Mouse (Mus musculus): ENCODE results near the gene Arhgap21. TPM values are rescaled to one million over a fixed set of nuclear protein-coding genes. Genes with fewer than 3 reads are reported as not detected.
"Not testable (repeated sequence)": the region's sequence is repeated elsewhere in the genome, so short reads cannot be mapped to it uniquely, and the experiment has no call there.

Gene Arhgap21
- total RNA-seq, 2 experiments from 2014 or later: 327 to 359 TPM

DNA sequence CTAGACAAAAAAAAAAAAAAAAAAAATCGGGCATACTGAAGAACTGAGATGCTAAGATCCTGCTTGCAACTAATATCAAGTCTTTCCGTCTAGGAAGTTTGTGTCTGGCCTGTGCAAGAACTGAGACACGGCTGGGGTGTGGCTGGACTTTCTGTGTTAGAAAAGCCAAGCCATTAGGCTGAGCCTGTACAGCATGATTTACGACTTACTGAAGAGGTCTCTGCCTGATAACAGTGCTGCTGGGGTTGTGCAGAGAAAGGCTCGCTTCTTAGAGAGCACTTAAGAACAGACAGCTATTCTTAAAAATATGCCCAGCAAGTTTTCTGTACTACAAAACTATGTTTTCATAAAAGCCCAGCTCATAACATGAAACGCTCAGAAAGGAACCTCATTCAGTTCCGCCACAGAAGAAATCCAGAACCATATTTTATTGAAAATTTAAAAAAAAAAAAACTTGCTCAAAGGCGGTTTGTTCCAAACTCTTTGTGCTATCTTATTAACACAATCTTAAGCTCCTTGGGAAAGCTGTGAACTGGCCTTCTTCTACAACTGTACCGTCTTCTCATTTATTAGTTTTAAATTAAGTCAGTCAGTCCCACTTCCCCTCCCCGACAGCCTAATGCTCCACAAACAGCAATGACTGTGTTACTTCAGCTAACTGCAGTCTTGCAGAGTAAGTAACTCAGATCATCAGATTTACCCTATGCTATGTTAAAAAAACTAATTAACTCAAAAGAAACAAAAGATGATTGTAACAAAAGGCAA is 26.1 kb downstream of the Arhgap21 start:
- no peak for DNase-seq (ENCODE audit: low spot score in 2 of 2)

DNA sequence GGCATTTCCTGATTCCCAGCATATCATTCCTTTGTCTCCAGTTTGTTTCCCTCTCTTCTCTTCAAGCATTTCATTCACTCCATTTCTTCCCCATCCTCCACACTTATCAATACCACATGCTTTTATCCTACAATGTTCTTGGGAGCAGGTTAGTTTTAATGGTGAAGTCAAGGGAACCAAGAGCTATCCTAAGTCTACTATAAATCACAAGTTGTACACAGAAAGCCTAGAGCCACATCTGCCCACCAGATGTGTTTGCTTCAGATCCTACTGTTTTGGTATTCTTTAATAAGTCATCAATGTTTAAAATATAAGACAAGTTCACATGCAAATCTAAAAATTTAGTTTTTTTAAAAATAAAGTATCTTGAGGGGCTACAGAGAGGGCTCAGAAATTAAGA is 27.6 kb downstream of the Arhgap21 start:
- no peak for DNase-seq (ENCODE audit: low spot score in 2 of 2)

DNA sequence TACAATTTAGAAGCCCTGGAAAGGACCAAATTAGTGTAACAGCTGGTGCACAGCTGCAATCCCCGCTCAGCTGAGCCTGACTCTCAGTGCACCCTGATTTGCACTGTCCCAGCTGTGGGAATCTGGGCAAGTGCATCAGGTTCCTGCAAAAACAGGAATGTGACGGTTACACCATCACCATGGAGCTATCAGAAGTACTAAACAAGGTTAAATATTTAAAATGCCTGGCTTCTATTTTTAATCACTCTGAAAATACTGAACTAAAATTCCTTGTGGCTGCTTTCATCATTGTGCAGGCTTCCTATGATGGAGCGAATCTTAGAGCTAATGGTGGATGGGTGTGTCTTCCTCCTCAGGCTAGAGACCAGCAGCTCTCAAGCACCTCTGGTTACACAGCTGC is 29.3 kb downstream of the Arhgap21 start:
- DNase-seq (ENCODE audit: low spot score in 2 of 2): no peak

DNA sequence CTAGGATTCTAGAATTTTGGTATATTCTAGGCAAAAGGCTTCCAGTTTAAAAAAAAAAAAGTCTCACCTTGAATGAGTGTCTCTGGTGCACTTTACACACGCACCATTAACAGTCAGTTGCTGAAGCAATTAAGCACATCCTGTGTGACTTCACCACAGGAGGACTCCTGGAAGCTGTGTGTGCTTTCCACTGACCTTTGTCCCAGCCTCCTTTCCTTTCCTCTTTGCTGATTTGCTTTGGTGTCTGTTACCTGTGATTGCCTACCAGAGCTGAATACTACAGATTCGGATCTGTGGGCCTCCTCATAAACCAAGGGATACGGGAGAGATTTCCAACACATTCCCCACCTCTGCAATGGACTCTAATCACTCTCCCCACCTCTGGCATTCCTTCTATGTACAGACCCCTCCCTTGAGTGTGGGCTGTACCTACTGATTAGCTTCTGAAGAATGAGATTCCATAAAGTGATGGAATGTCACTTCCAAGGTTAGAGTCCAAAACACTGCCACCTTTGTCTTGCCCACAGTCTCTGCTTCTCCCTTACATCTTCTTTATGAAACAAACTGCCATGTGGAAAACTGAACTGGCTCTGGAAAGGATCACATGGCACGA is 32.0 kb downstream of the Arhgap21 start:
- DNase-seq (ENCODE audit: low spot score in 2 of 2): no peak

DNA sequence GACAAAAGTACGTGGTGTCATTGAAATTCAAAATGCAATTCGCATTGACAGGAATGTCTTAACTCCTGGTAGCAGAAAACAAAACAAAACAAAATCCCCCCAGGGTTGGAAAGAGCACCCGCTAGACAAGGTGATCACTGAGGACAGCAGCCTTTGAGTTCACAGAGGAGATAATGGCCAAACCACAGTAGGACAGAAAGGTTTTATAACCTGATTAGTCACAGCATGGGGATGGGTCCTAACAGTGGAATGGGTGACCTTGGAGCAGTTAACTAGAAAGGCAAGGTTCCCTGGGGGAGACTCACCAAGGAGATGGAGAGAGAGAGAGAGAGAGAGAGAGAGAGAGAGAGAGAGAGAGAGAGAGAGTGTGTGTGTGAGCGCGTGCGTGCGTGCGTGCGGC is 34.3 kb downstream of the Arhgap21 start:
- no peak for DNase-seq (ENCODE audit: low spot score in 2 of 2)

DNA sequence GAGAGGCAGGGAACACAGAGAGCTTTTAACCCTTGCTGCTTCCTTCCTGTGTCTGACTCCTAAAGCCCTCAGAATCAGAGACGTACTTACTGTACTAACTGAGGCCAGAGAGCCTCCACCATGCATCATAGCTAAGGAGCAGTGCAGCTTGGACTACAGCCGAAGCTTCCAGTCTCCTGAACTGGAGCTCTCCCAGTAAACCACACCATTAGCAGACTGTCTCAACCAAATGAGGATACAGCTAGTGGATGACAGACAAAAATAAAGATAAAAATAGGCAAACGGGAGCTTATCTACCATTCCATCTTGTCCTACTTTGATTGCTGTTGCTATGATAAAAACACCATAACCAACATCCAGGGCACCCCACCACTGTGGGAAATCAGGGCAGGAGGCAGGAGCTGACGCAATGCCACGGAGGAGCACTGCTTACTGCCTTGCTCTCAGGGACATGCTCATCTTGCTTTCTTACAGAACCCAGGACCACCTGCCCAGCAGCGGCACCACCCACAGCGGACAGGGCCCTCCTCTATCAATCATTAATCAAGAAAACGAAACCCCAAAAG is 35.9 kb downstream of the Arhgap21 start:
- DNase-seq (ENCODE audit: low spot score in 2 of 2): no peak

DNA sequence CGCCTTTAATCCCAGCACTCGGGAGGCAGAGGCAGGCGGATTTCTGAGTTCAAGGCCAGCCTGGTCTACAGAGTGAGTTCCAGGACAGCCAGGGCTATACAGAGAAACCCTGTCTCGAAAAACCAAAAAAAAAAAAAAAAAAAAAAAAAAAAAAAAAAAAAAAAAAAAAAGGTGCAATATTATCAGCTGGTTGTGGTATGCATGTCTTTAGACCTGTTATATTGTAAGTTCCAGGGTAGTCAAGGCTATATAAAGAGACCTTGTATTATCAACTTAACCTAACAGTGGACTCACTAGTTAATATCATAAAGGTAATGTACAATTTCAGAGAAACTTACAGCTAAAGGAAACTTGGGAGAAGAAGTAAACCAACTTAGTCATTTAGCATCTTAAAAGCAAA is 36.9 kb downstream of the Arhgap21 start:
- not testable (repeated sequence) for DNase-seq (ENCODE audit: low spot score in 2 of 2)

DNA sequence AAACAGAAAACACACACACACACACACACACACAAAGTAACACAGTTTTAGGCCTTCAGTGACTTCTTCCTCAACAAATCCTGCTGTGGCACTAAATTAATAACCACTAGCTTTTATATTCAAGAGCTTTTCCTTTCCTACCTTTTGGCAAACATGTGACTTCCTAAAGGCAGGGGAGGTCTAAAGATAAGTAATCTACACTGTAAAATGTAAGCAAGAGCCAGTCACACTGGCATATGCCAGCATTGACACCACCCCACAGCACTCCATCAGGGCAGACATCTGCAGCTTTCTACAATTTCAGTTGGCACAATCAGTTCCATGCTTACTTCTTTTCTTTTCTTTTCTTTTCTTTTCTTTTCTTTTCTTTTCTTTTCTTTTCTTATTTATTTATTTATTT is 40.2 kb downstream of the Arhgap21 start:
- no peak for DNase-seq (ENCODE audit: low spot score in 2 of 2)

DNA sequence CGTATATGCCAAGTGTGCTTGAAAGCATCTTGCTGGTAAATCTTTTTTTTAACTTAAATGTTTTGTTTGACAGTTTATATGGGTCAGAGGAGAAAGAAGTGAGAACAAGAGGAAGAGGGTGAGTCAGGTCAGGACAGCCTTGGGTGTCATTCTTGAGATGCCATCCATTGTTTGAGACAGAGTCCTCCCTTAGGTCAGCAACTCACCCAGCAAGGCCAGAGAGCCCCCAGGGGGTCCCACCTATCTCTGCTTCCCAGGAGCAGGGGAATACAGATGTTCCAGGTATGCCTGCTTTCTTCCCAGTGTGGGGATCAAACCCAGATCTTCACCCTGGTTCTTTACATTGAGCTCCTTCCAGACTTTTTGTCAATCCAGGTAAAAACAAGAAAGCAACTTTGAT is 43.7 kb downstream of the Arhgap21 start:
- DNase-seq (ENCODE audit: low spot score in 2 of 2): no peak

DNA sequence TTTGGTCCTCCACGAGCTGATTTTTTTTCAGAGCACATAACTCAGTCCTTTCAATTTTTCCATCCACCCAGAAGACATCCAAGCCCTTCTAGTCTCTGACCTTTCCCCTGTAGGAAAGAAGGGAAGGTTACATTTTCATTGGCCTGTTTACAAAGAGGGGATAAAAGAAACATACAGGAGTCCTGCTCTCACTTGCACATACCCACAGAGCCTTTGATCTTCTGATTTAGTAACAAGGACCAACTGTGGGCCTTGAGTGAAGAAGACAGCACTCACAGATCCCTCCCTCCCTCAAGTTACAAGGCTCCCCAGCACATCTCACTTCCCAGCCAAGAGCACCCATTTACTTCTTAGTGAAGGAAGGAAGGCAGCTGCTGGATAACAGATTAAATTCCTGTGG is 46.3 kb downstream of the Arhgap21 start:
- no peak for DNase-seq (ENCODE audit: low spot score in 2 of 2)

DNA sequence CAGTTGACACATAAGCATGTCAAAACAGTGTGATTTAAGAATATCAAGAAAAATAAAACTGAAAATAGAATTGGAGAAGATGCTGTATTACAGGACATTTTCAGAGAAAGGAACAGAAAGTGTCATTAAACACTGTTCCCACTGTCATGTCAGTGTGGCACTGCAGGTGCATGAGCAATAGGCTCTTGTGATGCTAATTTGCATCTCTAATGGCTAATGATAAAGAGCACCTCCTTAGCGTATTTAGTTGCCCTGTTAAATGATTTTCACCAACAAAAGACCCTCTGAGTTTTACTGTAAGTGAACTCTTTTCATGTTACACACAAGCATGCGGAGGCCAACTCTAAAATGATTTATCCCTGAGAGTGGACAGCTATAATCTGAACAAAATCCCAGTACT is 47.1 kb downstream of the Arhgap21 start:
- no peak for DNase-seq (ENCODE audit: low spot score in 2 of 2)

DNA sequence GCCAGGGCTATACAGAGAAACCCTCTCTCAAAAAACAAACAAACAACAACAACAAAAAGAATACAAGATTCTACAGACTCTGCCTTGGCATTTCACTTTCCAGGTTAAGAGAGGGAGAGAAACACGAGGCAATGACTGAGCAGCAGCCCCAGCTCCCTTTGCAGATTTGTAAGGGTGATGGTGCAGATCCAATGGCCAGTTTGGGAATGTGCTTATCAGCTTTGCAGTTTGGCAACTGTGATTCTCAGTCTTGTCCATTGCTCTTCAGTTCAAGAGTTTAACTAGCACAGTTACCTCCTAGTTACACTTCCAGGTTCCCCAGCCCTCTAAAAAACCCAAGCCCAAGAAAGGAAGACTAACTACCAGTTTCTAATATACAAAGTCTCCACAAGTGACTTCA is 47.7 kb downstream of the Arhgap21 start:
- no peak for DNase-seq (ENCODE audit: low spot score in 2 of 2)

DNA sequence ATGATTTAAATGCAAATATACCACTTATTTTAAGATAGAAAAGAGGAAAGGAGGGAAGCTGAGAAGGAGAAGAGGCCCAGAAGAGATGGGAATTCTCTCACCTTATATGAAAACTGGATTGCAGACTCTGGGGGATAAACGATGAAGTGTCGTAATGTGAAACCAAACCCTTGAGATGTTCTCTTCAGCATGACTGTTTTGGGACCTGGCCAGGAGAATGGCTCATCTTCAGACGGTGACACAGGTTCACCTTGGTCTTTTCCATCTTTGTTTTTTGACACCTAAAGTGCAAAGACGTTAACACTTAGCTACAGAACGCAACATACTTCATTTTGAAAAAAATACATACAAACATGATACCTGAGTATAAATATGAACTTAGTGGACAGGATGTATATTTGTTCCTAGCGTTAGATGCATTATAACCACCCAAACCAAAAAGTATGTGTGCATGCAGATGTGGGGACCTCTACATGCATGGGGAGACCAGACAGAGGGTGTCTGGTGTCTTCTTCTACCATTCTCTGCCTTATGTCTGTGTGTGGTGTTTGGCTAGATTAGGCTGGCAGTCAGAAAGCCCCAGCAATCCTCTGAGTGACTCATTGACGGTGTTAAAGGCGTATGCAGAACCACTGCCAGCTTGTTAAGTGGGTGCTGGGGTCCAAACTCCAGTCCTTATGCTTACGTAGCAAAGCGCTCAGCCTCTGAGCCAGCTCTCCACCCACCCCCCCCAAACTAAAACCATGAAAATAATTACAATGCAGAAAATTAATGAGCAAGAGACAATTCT is 54.0 kb downstream of the Arhgap21 start:
- DNase-seq (ENCODE audit: low spot score in 2 of 2): no peak

DNA sequence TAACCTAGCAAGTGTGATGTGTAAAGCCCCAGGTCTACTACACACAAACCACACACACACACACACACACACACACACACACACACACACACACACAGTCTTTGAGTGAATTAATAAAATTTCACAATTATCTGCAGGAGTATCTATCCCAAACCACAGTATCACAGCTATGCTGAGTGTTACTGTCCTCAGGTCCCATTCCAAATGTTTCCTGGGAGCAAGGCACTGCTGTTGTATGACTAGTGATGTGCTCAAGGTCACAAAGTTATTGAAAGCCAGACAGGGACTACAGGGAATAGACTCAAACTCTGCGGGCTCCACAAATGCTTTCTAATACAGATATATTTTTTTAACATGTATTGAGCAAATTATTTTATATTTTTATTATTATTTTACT is 55.7 kb downstream of the Arhgap21 start:
- DNase-seq (ENCODE audit: low spot score in 2 of 2): no peak

DNA sequence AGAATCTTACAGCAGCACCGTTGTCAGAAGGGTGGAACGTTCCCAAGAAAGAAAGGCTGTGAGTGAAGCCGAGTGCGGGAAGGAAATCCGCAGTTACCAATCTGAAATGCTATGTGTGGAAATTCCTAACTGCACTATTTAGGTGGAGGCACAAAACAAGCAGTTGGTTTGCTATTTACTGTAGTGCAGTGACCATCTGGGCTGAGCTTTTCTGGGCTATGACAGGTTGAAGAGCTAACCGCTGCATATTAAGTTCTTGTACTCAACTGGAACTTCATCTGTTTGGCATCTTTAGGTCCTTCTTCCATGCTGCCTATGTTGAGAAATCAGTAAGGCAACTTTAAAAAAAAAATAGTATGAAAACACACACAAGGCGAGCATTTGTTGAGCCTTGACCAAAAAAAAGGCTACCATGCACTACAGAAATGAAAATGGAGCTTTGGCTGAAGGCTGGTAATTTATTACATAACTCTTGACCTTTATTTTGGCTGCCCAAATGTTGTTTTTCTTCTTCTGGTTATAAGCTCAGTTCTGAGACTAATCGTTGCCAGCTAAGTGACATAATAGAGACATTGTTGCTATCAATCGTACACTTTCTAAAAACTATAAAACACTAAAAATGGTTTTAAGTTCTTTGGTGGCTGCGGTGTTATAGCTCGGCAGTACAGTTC is 56.2 kb downstream of the Arhgap21 start:
- no peak for DNase-seq (ENCODE audit: low spot score in 2 of 2)

DNA sequence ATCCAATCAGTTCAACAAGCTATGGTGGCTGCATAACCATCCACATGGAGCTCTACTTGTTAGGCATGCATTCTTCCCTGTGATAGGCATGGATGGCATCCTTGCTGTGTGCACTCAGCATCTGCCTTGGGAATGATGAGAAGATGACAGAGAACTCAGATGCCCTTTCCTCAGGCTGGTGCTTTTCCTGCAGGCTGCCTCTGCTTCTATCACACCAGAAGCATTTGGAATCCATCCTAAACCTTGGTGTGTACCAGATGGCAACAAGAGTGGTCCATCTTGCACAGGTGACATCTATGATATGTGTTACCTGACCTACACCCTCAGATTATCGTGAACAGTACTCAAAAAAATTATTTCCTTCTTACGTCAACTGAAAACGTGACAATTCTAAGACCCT is 58.2 kb downstream of the Arhgap21 start:
- no peak for DNase-seq (ENCODE audit: low spot score in 2 of 2)

DNA sequence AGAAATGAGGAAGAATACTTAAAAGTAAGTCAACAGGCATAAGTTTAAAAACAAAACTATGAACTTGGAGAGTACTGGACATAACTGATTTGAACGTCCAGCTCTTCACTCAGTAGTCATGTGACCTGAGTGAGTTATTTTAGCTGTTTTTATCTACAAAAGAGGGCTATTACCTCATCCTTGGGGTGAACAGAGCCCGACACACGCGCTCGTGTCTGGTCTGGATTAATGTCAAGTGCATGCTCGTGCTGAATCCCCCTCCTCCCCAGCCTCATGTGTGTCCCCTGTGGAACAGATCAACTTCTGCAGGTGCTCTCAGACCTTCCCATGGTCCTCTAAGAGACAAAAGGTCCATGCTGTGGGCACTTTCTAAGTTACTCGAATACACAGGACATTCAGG is 59.3 kb downstream of the Arhgap21 start:
- no peak for DNase-seq (ENCODE audit: low spot score in 2 of 2)

DNA sequence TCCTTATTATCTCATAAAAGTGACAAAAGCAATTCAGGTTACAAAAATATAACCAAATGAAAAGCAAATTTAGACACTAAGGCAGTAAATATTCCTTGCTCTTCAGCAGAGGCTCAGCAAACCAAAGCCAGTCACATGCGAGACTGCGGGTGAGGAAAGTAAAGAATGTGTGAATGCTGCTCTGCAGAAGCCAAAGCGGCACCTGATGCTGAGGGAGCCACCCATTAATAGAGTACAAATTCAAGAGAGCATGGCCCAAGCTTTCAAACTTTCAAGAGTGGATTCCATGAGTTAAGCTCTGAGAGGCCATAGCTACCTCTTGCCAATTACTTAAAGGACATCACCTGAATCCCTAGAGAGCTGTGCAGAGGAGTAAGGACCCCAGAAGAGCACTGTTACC is 61.4 kb downstream of the Arhgap21 start:
- DNase-seq (ENCODE audit: low spot score in 2 of 2): no peak

DNA sequence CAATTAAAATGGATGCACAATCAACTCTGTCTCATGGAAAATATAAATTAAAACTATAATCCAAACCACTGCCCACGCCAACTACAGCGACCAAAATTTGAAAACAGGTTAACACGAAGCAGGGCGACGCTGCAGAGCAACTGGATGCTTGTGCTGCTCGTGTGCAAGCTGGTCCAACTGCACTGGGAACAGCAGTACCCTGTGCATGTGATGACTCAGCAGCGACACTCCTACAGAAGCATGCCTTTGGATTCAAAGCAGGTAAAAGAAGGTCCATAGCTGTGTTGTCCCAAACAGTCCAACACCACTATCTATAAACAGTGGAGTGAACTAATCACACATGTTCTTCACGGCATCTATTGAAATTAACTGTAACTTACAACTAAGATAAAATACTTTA is 63.3 kb downstream of the Arhgap21 start:
- no peak for DNase-seq (ENCODE audit: low spot score in 2 of 2)

DNA sequence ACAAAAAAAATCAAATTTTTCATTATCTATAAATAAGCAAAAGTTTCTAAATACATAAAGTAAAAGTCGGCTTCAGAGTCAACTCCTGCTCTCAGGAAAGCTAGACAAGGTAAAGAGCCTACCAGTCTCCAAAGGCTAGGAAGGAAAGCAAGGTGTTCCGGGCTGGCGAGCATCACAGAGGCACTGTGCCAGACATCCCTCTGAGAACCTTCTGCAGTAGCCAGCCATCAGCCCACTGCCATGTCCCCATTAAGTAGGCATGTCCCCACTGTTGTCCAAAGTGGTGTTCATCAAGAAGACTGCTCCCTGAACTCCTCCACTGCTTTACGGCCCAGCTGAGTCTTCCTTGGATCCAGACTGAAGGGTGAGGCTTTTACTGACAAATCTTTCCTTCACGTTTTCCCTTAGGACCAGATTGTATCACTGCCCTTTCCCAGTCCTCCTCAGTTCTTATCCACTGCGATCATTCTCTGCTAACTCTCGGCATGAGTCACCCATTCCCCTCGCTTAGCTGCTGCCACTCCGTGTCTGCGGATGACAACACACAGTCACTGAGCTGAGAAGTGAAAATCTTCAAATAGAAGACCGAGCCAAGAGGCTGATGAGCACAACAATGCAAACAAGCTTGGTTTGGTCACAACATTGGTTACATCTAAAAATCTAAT is 65.6 kb downstream of the Arhgap21 start:
- DNase-seq (ENCODE audit: low spot score in 2 of 2): no peak

DNA sequence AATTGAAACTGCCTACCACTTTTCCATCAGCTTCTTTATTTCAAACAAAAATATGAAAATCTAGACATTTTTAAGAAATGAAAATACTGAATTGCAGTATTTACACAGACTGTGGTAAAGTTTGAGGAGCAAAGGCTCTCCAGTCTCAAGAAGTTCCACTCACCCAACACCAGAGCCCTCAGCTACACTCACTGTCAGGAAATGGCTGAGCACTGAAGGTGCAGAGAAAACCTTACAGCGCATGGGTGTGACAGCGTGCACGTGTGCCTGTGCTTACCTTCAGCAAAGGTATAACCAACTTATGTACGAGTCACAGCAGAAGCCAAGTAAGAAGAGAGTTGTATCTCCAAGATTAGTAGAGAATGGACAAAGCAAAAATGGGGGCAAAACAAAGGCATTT is 66.8 kb downstream of the Arhgap21 start:
- DNase-seq (ENCODE audit: low spot score in 2 of 2): no peak

Data from layer of hippocampus, postnatal 14 days (tissue).